Mouse (Mus musculus) monocyte, adult 2 months (primary cell): ENCODE measurements at regions not wholly inside any gene's neighbourhood (a gene's known extent, or its start where the extent isn't known, plus 50 kb on each side); places are given as distances from the start of the nearest gene placed in this dataset.

Source experiments
- DNase-seq, 2 experiments: peaks; one replicate each; pipeline ENCODE4 v3.0.0; 2022; ENCODE audit warnings: low spot score in 2 of 2, low read depth in 1 of 2

- DNase-seq: no peak
Observed at GRCm38 (mm10) chr2:50942741-50943140, 206.2 kb downstream of the Rnd3 start.

- no peak for DNase-seq
Observed at GRCm38 (mm10) chr2:50932936-50933335, 216.0 kb downstream of the Rnd3 start.

- no peak for DNase-seq
Observed at GRCm38 (mm10) chr2:50921002-50921401, 227.9 kb downstream of the Rnd3 start.

GRCm38 (mm10) chr2:50916323-50917221 is 232.3 kb downstream of the Rnd3 start:
- DNase-seq: no peak

- DNase-seq: no peak
Observed at GRCm38 (mm10) chr2:50915149-50915548, 233.8 kb downstream of the Rnd3 start.

- DNase-seq: no peak
Observed at GRCm38 (mm10) chr2:50914176-50914575, 234.7 kb downstream of the Rnd3 start.

- no peak for DNase-seq
Observed at GRCm38 (mm10) chr2:50908762-50909161, 240.1 kb downstream of the Rnd3 start.

- DNase-seq: no peak
Observed at GRCm38 (mm10) chr2:50902701-50903100, 246.2 kb downstream of the Rnd3 start.

- no peak for DNase-seq
Observed at GRCm38 (mm10) chr2:50902220-50902619, 246.7 kb downstream of the Rnd3 start.

GRCm38 (mm10) chr2:50888992-50889391 is 259.9 kb downstream of the Rnd3 start:
- DNase-seq: no peak

- no peak for DNase-seq
Observed at GRCm38 (mm10) chr2:50887954-50888353, 261.0 kb downstream of the Rnd3 start.

- no peak for DNase-seq
Observed at GRCm38 (mm10) chr2:50885924-50886315, 263.0 kb downstream of the Rnd3 start.

GRCm38 (mm10) chr2:50885280-50885923 is 263.5 kb downstream of the Rnd3 start:
- DNase-seq: no peak

GRCm38 (mm10) chr2:50881514-50882038 is 267.3 kb downstream of the Rnd3 start:
- DNase-seq: no peak

- DNase-seq: no peak
Observed at GRCm38 (mm10) chr2:50880806-50881205, 268.1 kb downstream of the Rnd3 start.

GRCm38 (mm10) chr2:50877716-50878115 is 271.2 kb downstream of the Rnd3 start:
- no peak for DNase-seq

- DNase-seq: no peak
Observed at GRCm38 (mm10) chr2:50875072-50875471, 273.8 kb downstream of the Rnd3 start.

GRCm38 (mm10) chr2:50853538-50854244 is 295.2 kb downstream of the Rnd3 start:
- DNase-seq: no peak

- no peak for DNase-seq
Observed at GRCm38 (mm10) chr2:50852413-50852919, 296.4 kb downstream of the Rnd3 start.

- no peak for DNase-seq
Observed at GRCm38 (mm10) chr2:50850071-50850470, 298.8 kb downstream of the Rnd3 start.

- peak; percentile 4 to 45 for DNase-seq
Observed at GRCm38 (mm10) chr2:50841881-50842280, 307.0 kb downstream of the Rnd3 start.
